Mouse (Mus musculus) testis, adult 2 months (tissue): ENCODE results near the gene Ppp1r1b.

Experiments
- CTCF ChIP-seq: fragments of 200-500 bp; IDR thresholded peaks from 2 replicates; pipeline ENCODE4 v1.5.1; 2012; ENCODE audit warnings: low read depth, mild to moderate bottlenecking, inconsistent platforms, low read length, moderate library complexity; ENCODE audit not compliant: control insufficient read depth, insufficient read depth, insufficient replicate concordance
- POLR2A ChIP-seq: fragments of 200-500 bp; IDR thresholded peaks from 2 replicates; pipeline ENCODE4 v1.6.1; 2012; ENCODE audit warnings: low read depth, mild to moderate bottlenecking, inconsistent platforms, low read length, moderate library complexity; ENCODE audit not compliant: control insufficient read depth

DNA sequence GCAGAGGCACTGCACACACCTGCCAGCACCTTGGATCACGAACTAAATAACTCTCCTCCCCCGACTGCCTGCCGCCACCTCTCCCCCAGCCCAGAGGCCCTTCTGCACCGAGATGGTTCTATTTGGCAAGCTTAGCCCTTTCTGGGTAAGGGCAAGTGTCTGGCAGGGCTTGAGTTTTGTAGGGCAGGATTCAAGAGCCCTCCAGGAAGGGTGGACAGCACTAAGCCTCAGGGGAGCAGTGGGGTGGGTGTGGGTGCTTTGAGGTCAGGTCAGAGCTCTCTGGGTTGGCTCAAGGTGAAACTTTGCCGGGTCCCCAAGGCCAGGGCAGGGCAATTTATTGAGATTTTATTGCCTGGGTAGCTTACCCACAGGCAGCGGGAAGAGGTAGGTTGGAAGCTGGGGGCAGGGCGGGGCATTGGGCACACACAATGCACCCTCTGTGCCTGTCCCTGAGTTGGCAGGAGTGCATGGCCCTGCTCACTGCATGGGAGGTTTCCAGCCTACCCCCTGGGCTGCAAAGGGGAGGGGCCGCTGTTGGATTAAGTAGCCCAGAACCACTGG lies 5.5 kb downstream of the Ppp1r1b start:
- TF ChIP-seq CTCF = no peak
- no peak for TF ChIP-seq POLR2A
